Mouse (Mus musculus): ENCODE data around the gene Rnaset2a. TPM values are rescaled to one million over a fixed set of nuclear protein-coding genes. Genes with fewer than 3 reads are reported as not detected.

Gene Rnaset2a
- 37.9 TPM for polyA plus RNA-seq (2017; shearing (Covaris generic))

GRCm38 (mm10) chr17:8147439-8148316 lies at the start of gene Rnaset2a, which contains the start of gene Gm49673:
TSS of gene Rnaset2a (minus strand) at chr17:8148097.
TSS of gene Gm49673 (minus strand) at chr17:8147788.

DNA sequence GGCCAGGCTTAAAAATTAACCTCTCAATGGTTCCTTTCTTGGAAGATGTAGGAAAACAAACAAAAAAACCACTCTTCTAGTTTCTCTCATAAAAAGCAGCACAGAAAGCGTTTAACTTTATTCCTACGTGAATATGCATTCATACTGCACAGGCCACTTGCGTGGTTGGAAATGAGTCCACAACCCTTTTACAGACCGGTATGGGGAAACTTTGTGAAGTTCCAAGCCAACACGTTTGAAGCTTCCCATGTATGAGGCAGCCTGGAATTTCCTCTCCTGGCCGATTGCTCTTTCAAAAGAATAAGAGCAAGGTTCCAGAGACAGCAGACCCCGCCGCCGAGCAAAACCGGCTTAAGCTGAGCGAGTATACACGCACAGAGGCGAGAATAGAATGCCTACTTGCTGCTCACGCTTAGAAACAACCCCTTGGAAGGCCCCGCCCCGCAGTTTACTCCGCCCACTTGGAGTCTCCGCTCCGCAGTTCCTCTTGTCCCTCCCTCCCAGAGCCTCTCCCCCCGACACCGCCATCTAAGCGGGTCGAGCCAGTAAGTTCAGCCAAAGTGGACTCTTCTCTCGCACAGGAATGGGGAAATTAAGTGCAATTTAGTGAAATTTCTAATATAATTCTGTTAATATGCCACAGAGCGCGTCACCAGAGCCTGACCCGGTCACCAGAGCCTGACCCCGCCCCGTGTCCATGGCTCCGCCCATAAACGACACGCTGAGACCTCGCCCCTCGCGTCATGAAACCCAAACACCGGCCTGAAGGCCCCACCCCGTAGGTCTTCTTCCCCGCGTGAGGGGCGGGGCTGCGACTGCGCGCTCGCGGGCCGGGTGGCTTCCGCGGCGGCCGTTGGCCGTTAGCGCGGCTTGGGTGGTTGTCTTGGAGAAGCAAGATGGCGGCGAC lies 17.1 kb upstream of the Rnaset2a start, which contains the start of gene Fgfr1op:
Gene Fgfr1op (plus strand): TSS at position 801 of the 907 bp plus-strand sequence.

Other genes starting within 250 kb of the Rnaset2a start
- 166 TPM for gene Tagap, start 222.1 kb downstream of the Rnaset2a start, polyA plus RNA-seq (2017; shearing (Covaris generic))
- 17.3 TPM for gene Rsph3a, start 202.5 kb downstream of the Rnaset2a start, polyA plus RNA-seq (2017; shearing (Covaris generic))
- 0.34 TPM for gene Gm49673, start 309 bp downstream of the Rnaset2a start, polyA plus RNA-seq (2017; shearing (Covaris generic))
- 30.6 TPM for gene Fgfr1op, start 17.4 kb upstream of the Rnaset2a start, polyA plus RNA-seq (2017; shearing (Covaris generic))
- gene Ccr6, start 87.9 kb upstream of the Rnaset2a start, polyA plus RNA-seq (2017; shearing (Covaris generic)), result 54.9 TPM
- gene Mpc1, start 134.8 kb upstream of the Rnaset2a start, polyA plus RNA-seq (2017; shearing (Covaris generic)), result 176 TPM
- gene Sft2d1, start 163.0 kb upstream of the Rnaset2a start, polyA plus RNA-seq (2017; shearing (Covaris generic)), result 200 TPM
- gene Prr18, start 189.4 kb upstream of the Rnaset2a start, polyA plus RNA-seq (2017; shearing (Covaris generic)), result 0.09 TPM
- gene T2, start 207.9 kb upstream of the Rnaset2a start, polyA plus RNA-seq (2017; shearing (Covaris generic)), result 0.82 TPM